Mouse (Mus musculus): ENCODE data around the gene Gfy.
A peak's percentile ranks its signal among the peaks of the same experiment; 100 is the strongest.
"Not testable (repeated sequence)": the region's sequence is repeated elsewhere in the genome, so short reads cannot be mapped to it uniquely, and the experiment has no call there.

Gene Gfy

GRCm38 (mm10) chr7:45167761-45168445 is 11.5 kb downstream of the Gfy start:
- no peak for DNase-seq (ENCODE audit: inconsistent ontology term)

GRCm38 (mm10) chr7:45166950-45167401 is 12.4 kb downstream of the Gfy start:
- DNase-seq (ENCODE audit: inconsistent ontology term) = no peak

DNA sequence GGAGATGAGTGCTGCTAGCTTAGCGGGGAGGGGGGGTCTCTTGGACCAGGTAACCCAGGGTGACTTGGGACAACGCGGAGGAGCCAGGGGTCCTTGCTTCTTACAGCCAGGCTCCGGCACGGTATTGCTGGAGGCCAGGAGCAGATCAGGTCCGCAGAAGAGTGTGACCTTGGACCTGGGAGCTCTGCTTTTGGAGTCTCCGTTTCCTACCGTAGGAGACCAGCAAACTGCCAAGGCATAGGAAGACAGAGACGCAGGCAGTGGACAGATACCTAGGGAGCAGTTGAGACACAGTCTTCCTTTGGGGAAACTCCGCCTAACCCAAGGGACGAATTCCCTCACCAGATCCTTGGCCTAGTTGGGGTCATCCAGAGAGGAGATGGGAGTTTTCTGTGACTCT is 13.7 kb downstream of the Gfy start:
- DNase-seq (ENCODE audit: inconsistent ontology term) = no peak

GRCm38 (mm10) chr7:45164833-45165232 is 14.5 kb downstream of the Gfy start:
- no peak for DNase-seq (ENCODE audit: inconsistent ontology term)

DNA sequence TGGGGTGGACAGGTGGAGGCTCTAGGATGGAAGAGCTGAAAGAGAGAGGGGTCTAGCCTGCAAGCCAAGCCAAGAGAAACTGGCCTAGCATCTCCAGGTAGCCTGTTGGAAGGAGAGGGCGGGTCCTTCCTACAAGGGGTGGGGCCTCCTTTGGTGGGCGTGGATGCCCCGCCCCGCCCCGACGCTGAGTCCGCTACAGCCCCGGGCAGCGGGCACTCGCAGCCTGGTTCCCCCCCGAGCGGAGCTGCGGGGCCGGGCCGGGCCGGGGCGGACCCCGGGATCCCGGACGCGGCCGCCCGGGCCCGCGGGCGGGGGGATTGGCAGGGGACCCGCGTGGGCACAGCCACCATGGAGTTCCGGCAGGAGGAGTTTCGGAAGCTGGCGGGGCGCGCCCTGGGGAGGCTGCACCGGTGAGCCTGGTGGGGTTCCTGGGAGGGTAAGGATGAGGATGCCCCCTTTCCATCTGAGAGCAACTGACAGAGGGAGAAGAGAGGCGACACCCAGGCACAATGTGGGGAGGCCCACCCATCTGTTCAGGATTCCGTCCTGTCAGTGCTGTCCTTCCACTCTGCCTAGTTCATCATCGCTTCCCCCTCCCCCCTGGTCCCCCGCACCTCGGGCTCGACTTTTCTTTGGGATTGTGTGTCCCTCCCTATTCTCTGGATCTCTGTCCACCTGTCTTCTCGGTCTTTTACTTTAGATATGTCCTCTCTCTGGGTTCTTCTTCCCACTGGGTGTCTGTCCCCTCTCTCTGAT is 15.5 kb downstream of the Gfy start, which contains the start of gene Slc17a7:
Slc17a7 (plus strand) TSS at position 215 of the 756 bp plus-strand sequence.
- DNase-seq (ENCODE audit: inconsistent ontology term) = peak; percentile 46

GRCm38 (mm10) chr7:45162996-45163615 is 16.3 kb downstream of the Gfy start:
- no peak for DNase-seq (ENCODE audit: inconsistent ontology term)

DNA sequence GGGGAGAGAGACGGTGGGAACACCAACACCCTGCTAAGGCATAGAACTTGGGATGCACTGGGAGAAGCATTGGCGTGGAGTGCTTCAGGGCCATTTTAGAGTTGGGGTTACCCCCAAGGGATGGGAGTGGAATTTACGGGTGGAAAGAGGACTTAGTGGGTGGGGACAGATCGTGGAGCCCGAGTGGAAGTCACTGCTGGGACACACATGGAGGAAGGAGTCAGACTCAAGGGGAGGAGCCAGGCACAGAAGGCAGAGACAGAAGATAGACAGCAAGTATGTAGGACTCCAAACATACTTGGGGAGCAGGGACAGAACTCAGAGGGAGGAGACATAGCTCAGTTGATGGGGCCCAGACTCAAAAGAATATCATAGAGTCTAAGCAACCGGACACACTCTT is 16.8 kb downstream of the Gfy start:
- no peak for DNase-seq (ENCODE audit: inconsistent ontology term)

GRCm38 (mm10) chr7:45161612-45162473 is 17.5 kb downstream of the Gfy start:
- peak; percentile 90 for DNase-seq (ENCODE audit: inconsistent ontology term)

DNA sequence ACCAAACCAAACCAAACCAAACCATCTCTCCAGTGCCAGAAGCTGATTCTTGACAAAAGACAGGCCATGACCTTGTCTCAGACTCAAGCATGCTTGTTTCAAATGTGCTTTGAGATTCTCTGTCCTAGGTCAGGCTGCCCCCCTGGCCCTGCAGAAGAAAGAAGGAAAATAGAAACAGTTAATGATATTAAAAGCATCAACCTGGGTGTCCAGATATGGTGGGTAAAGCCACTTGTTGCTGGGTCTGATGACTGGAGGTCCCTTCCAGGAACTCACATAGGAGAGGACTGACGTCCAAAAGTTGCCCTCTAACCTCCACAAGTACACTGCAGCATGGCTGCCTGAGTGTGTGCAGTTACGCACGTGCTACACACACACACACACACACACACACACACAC is 18.5 kb downstream of the Gfy start:
- DNase-seq (ENCODE audit: inconsistent ontology term) = no peak

GRCm38 (mm10) chr7:45160316-45160800 is 19.0 kb downstream of the Gfy start:
- no peak for DNase-seq (ENCODE audit: inconsistent ontology term)

GRCm38 (mm10) chr7:45158991-45159390 is 20.4 kb downstream of the Gfy start:
- no peak for DNase-seq (ENCODE audit: inconsistent ontology term)

DNA sequence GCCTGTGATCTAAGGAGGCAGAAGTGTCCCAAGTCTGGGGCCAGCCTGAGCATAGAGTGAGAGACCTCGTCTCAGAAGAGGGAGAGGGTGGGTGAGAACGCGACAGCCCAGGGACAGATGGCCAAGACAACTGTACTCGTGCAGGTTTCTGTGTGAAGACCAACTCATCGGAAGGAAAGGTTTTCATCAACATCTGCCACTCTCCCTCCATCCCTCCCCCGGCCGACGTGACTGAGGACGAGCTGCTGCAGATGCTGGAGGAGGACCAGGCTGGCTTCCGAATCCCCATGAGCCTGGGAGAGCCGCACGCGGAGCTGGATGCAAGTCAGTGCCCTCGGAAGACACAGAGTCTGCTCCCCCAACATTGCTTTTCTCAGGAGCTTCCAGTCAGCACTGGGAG is 21.9 kb downstream of the Gfy start:
- DNase-seq (ENCODE audit: inconsistent ontology term) = no peak

DNA sequence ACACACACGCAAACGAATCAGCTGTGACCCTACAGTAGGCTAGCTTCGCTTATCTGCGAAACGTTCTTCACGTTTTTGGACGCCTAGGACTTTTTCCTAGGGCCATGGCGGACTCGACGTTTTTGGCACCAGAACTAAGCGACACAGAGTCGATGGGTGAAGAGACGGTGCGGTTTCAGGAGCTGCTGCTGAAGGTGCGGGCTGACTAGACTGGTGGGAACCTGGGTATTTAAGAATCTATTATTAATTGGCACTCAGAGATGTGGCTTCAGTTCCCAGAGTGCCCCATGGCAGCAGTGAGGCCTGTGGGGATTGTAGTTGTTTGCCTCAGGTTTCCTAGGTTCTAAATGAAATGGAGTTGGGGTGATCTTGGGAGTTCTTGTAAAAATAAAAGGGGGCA is 23.2 kb downstream of the Gfy start:
- no peak for DNase-seq (ENCODE audit: inconsistent ontology term)

DNA sequence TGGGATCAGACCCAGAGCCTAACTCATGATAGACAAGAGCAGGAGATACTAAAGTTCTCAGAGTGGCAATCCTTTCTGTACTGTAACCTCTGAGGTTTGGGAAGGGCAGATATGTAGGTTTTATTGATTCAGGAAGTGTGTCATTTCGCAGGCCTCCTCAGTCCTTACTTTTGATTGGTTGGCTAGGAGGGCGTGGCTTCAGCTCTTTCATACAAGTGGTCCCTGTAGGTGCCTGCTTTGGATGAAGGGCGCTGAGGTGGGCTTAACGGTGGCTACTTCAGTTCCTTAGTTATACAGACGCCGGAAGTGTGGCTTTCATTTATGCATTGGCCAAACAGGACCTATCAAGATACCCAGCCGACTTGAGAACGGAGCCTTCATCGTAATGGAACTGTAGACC is 23.8 kb downstream of the Gfy start:
- no peak for DNase-seq (ENCODE audit: inconsistent ontology term)

- peak; percentile 50 for DNase-seq (ENCODE audit: inconsistent ontology term)
Measured at GRCm38 (mm10) chr7:45154993-45155514, 24.3 kb downstream of the Gfy start.

DNA sequence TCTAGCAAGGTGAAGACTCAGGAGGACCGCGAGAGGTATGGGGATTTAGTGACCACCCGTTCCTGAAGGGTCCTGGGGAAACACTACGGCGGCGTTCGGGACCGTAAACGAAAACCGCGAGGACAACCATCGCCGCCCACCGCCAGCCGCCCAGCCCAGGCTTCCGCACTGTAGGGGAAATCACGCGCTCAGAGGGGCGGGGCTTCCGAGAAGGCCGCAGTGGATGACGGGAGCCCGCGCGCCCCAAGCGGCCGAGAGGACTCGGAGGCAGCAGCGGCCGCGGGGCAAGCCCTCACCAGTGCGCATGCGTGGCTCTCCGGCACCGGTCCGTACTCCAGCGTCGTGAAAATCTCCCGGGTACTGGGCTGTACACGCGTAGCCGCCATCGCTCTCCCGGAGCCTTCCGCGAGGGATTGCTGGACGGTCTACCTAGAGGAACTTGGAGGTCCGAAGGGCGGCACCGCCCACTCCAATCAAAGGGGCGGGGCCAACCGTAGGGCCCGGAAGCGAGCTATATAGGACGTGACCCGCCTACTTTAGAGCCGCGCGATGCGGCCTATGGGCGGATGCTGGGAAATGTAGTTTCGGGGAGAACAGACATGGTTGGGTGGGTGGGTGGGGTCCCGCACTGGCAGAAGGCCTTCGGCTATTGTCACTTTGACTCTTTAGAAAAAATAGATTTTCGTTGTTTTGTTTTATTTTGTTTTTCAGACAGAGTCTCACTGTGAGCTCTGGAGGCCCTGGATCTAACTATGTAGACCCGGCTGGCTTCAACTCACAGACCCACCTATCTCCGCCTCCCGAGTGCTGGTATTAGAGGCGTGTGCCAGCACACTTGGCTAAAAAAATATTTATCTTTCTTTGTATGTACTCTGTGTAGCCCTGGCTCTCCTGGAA is 25.0 kb downstream of the Gfy start, which contains the start of the genes Pih1d1 and Aldh16a1:
Pih1d1 (plus strand) TSS at position 208 of the 897 bp plus-strand sequence.
Aldh16a1 (minus strand) TSS at position 489 of the 897 bp plus-strand sequence.
- peak; percentile 98 for DNase-seq (ENCODE audit: inconsistent ontology term)

DNA sequence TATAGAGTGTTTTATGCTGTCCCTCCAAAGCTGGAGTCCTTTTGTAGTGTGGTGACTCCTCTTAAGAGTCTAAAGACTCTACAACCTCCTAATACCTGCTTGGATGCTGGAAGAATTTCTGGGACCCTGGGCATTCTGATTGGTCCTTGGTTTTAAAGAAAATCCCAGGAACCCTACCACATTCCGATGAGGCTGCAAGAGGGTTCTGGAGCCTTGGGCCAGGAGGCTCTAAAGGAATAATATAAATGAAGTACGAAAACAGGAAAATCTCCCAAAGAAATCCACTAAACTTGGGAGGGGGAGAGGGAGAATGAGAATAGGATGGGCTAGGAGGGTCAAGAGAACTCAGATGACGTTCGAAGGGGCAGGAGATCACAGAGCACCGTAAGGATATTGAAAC is 25.8 kb downstream of the Gfy start:
- no peak for DNase-seq (ENCODE audit: inconsistent ontology term)

DNA sequence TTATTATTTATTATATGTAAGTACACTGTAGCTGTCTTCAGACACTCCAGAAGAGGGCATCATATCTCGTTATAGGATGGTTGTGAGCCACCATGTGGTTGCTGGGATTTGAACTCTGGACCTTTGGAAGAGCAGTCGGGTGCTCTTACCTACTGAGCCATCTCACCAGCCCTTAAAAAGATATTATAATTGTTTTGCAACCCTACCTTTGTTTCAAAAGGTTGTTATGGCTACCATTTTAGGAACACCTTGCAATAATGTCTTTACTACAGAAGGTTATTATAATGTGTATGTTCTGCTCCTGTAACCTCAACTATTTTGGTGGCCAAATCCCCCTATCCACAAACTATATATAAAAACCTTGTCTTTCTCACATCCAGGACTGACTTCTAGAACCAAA is 26.3 kb downstream of the Gfy start:
- not testable (repeated sequence) for DNase-seq (ENCODE audit: inconsistent ontology term)

DNA sequence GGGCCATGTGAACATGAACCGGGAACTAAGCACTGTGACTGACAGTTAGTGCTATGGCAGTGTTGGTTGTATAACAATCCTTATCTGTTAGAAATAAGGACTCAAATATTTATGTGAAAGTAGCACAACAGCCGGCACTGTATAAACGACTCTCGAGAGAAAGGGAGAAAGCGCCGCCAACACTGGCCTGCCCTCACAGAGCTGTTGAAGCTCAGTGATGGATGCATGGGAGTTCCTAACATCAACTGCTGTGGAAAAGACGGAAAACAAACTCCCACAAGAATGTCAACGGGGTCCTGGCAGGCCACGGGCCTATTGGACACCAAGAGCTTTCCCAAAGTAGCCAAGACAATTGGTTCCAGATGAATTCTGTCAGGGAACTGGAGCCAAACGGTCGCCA is 28.1 kb downstream of the Gfy start:
- DNase-seq (ENCODE audit: inconsistent ontology term) = no peak

- no peak for DNase-seq (ENCODE audit: inconsistent ontology term)
Measured at GRCm38 (mm10) chr7:45150321-45150720, 29.0 kb downstream of the Gfy start.

All from Muller cell, postnatal 12 days (primary cell).